Mouse (Mus musculus) brain, embryonic 14.5 days (tissue): ENCODE measurements around the gene Slc25a19.

Experiments
- CTCF ChIP-seq: fragments of 200-500 bp; IDR thresholded peaks from 2 replicates; pipeline ENCODE4 v1.5.1; 2012; ENCODE audit warnings: inconsistent platforms, mild to moderate bottlenecking, moderate library complexity, borderline replicate concordance; ENCODE audit not compliant: insufficient read depth, insufficient read length; ENCODE audit errors: extremely low read depth
- POLR2A ChIP-seq: fragments of 200-500 bp; IDR thresholded peaks from 2 replicates; pipeline ENCODE4 v1.6.1; 2012; ENCODE audit warnings: mild to moderate bottlenecking, inconsistent platforms, borderline replicate concordance; ENCODE audit not compliant: poor library complexity, insufficient read depth, insufficient read length, severe bottlenecking; ENCODE audit errors: extremely low read depth

GRCm38 (mm10) chr11:115616893-115617292 lies 11.2 kb downstream of the Slc25a19 start:
- no peak for TF ChIP-seq CTCF
- TF ChIP-seq POLR2A: no peak
